Mouse (Mus musculus) heart, postnatal 0 days (tissue): Measurements from ENCODE around the gene Olfr541. TPM values are rescaled to one million over a fixed set of nuclear protein-coding genes. Genes with fewer than 3 reads are reported as not detected.
A peak's percentile ranks its signal among the peaks of the same experiment; 100 is the strongest.
"Not testable (repeated sequence)": the region's sequence is repeated elsewhere in the genome, so short reads cannot be mapped to it uniquely, and the experiment has no call there.

Source experiments
- ATAC-seq: fragments of 200-750 bp; cut with Nextera tagmentation; 2 replicates; pipeline ENCODE4 v1.8.0; 2017; ENCODE audit warnings: low read depth, moderate number of reproducible peaks, moderate library complexity; ENCODE audit not compliant: insufficient read depth
- DNase-seq: peaks from one replicate; pipeline ENCODE4 v3.0.0-alpha.2; 2016; ENCODE audit warnings: low spot score
- H3K27ac ChIP-seq: fragments of 300-500 bp; sonication (generic); 2 replicates; pipeline ENCODE4 v1.5.1; 2014; ENCODE audit warnings: low read depth, mild to moderate bottlenecking
- H3K27me3 ChIP-seq: fragments of 300-500 bp; sonication (generic); 2 replicates; pipeline ENCODE4 v1.6.1; 2014; ENCODE audit warnings: low read length, mixed read lengths; ENCODE audit not compliant: control insufficient read depth, insufficient read depth
- H3K36me3 ChIP-seq: fragments of 300-500 bp; sonication (generic); replicated peaks from 2 replicates; pipeline ENCODE4 v1.6.1; 2014; ENCODE audit warnings: low read length, mixed read lengths; ENCODE audit not compliant: control insufficient read depth, insufficient read depth
- H3K4me1 ChIP-seq: fragments of 300-500 bp; sonication (generic); 2 replicates; pipeline ENCODE4 v1.6.1; 2014; ENCODE audit warnings: antibody characterized with exemption; ENCODE audit not compliant: control insufficient read depth, insufficient read depth
- H3K4me2 ChIP-seq: fragments of 300-500 bp; sonication (generic); 2 replicates; pipeline ENCODE4 v1.6.1; 2014; ENCODE audit warnings: low read depth, mild to moderate bottlenecking, low read length, moderate library complexity
- H3K4me3 ChIP-seq: fragments of 300-500 bp; sonication (generic); 2 replicates; pipeline ENCODE4 v1.5.1; 2014; ENCODE audit warnings: low read depth, low read length
- H3K9ac ChIP-seq: fragments of 300-500 bp; sonication (generic); replicated peaks from 2 replicates; pipeline ENCODE4 v1.6.1; 2014; ENCODE audit warnings: low read depth, low read length, mixed read lengths
- H3K9me3 ChIP-seq: fragments of 300-500 bp; sonication (generic); replicated peaks from 2 replicates; pipeline ENCODE4 v1.6.1; 2016; ENCODE audit warnings: low read length; ENCODE audit not compliant: control insufficient read depth
- CTCF ChIP-seq: IDR thresholded peaks from 2 replicates; pipeline ENCODE4 v1.5.1; 2016; ENCODE audit warnings: antibody characterized with exemption, control low read depth, low read depth
- EP300 ChIP-seq: IDR thresholded peaks from 2 replicates; pipeline ENCODE4 v1.6.1; 2016; ENCODE audit warnings: antibody characterized with exemption, low read depth
- WGBS: fragments of 180-500 bp; shearing (Covaris S2); extraction: QIAGEN DNeasy Blood & Tissue Kit; methylation state at CpG from one replicate; pipeline ENCODE4 v1.1.7; 2014; 5-methylcytosine and 5-hydroxymethylcytosine counted together
- polyA plus RNA-seq: library from polyadenylated mRNA; unstranded; fragments of >200 nt; fragmentation: Nextera tagmentation; extraction: Ambion mirVana; gene quantifications from 2 replicates; pipeline ENCODE4 v1.2.1, GENCODE M21; 2015
- total RNA-seq: library from RNA; depleted of rRNA; stranded (reverse); fragments of >200 nt; gene quantifications from 2 replicates; pipeline ENCODE4 v1.2.3, GENCODE M21; 2014; ENCODE audit warnings: low replicate concordance; rRNA removed

The Olfr541 gene
- total RNA-seq (not detected in 2 replicates), polyA plus RNA-seq (not detected in 2 replicates)

DNA sequence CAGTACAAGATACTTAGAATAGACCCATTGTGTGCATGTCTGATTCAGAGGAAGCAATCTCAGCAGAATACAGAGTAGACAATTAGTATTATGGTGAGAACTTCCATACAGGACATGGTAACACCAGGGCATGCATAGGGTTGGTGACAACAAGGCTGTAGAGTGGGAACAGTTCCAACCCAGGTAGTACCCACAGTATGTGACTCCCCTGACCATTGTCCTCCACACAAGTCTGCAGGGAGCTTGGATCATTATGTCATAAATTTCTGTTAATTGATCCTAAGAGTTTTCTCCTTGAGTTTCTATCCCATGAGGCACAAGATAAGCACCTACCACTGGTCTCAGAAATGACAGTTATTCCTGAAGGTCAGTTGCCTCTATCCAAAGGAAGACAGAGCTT lies at the start of gene Olfr541:
TSS of gene Olfr541 (plus strand) at position 301 of the 400 bp plus-strand sequence.
- Histone ChIP-seq H3K27me3 (no peaks in the 10 kb centered on the region), H3K9ac (no peak within 1 kb of the TSS), H3K4me1 (no peaks in the 10 kb centered on the region), H3K36me3 (no peaks in the 10 kb centered on the region), H3K4me3 (no peak within 1 kb of the TSS), H3K27ac (no peak within 1 kb of the TSS), H3K9me3 (no peaks in the 10 kb centered on the region), H3K4me2 (no peak within 1 kb of the TSS)
- no peak for DNase-seq
- no peak for ATAC-seq
- no peak for TF ChIP-seq EP300
- TF ChIP-seq CTCF, result no peak

DNA sequence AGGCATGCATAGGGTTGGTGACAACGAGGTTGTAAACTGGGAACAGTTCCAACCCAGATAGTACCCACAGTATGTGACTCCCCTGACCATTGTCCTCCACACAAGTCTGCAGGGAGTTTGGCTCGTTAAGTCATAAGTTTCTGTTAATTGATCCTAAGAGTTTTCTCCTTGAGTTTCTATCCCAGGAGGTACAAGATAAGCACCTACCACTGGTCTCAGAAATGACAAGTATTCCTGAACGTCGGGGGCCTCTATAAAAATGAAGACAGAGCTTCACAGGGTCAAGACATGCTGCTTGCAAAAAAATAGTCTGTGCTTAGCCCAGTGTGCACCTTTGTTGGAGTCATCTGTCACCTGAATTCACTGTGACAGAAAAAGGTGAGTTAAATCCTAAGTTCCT lies 37.4 kb upstream of the Olfr541 start, which contains the start of gene Olfr539:
TSS of gene Olfr539 (plus strand) at position 301 of the 400 bp plus-strand sequence.
- Histone ChIP-seq H3K4me1 (no peaks in the 10 kb centered on the region), H3K4me3 (no peak within 1 kb of the TSS), H3K9me3 (no peaks in the 10 kb centered on the region), H3K27me3 (no peaks in the 10 kb centered on the region), H3K27ac (no peak within 1 kb of the TSS), H3K36me3 (no peaks in the 10 kb centered on the region), H3K9ac (no peak within 1 kb of the TSS), H3K4me2 (no peak within 1 kb of the TSS)
- TF ChIP-seq EP300 (no peak), CTCF (no peak)
- no peak for DNase-seq
- ATAC-seq, result no peak
- 52% methylated on average over 4 of the region's 4 CpGs for WGBS

DNA sequence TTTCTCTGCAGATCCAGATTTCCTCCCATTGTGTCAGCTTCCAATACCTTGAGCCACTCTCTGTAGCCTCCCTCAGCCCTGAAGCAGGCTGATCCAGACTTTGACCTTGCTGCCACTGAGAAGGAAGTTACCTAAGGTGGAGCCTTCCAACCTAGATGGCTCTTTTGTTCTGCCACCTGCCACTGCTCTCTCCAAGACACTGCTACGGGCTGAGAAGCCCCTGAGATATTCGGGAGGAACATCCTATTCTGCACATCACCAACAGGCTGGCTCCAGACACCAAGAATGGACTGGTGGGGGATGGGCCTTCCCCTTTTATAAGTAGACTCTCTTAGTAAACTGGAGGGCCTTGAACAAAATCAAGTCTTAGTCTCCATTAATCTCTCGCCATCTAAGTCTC lies 26.4 kb upstream of the Olfr541 start:
- ATAC-seq, H3K9me3 ChIP-seq, H3K27ac ChIP-seq, H3K27me3 ChIP-seq, H3K4me2 ChIP-seq, H3K36me3 ChIP-seq, H3K4me1 ChIP-seq, H3K9ac ChIP-seq, DNase-seq, H3K4me3 ChIP-seq: not testable (repeated sequence)
- WGBS, result 63% methylated on average over 3 of the region's 3 CpGs

DNA sequence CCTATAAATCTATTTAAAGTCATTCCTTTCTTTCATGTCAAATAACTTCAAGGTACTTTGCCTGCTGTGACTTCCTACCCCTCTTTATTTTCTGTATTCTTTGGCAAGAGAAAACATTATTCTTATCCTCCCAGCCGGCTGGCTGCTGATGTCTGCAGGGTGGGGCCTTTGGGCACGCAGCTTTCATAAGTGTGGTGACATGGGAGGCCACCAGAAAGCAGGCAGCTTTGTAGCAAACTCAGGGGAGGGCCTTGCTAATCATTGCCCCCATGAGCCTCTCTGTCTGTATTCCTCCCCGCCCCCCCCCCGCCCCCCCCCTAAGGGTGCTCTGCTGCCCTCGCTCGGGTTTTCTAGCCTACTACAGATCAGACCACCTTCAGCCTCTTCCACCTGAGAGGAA lies 21.2 kb upstream of the Olfr541 start:
- no peaks in the 10 kb centered on the region for H3K4me1 ChIP-seq
- TF ChIP-seq EP300 (no peak), CTCF (no peak)
- no peak overlapping the region for H3K27ac ChIP-seq
- H3K9ac ChIP-seq, result no peak overlapping the region
- peak; percentile 11 for DNase-seq
- no peak overlapping the region for H3K4me3 ChIP-seq
- WGBS, result 5% methylated on average over 5 of the region's 6 CpGs
- H3K4me2 ChIP-seq, result no peak overlapping the region
- no peaks in the 10 kb centered on the region for H3K27me3 ChIP-seq
- no peak for ATAC-seq
- H3K36me3 ChIP-seq, result no peaks in the 10 kb centered on the region
- H3K9me3 ChIP-seq, result 0 out of 2 replicates have a peak, but pooled peaks cover 2% of the 10 kb centered on the region

DNA sequence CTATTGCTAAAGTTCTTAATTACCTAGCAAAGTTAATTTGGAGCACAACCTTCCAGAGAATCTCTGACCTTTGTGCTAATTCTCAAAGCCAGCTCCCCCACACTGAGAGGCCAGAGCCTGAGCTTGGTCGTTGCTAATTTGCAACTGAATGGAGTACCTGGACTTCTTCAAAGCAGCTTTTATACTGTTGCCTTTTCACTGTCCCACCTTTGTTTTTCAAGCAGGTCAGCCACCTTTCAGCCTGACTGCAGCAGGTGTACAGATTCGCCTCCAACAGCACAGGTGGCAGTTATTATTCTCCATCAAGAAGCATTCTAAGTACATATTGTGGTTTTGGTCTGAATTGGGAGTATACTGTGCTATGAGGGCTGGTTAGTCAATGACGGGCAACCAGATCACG lies 17.5 kb upstream of the Olfr541 start:
- WGBS, result 53% methylated on average over 4 of the region's 4 CpGs

DNA sequence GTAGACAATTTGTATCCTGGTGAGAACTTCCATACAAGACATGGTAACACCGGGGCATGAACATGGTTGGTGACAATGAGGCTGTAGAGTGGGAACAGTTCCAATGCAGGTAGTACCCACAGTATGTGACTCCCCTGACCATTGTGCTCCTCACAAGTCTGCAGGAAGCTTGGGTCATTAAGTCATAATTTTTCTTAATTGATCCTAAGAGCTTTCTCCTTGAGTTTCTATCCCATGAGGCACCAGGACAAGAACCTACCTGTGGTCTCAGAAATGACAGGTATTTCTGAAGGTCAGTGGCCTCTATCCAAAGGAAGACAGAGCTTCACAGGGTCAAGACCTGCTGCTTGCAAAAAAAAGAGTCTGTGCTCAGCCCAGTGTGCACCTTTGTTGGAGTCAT lies 15.4 kb upstream of the Olfr541 start, which contains the start of gene Olfr45:
TSS of gene Olfr45 (plus strand) at position 301 of the 400 bp plus-strand sequence.
- WGBS, result 84% methylated on average over 1 of the region's 1 CpGs
- 0 out of 2 replicates have a peak, but pooled peaks cover 2% of the 10 kb centered on the region for H3K9me3 ChIP-seq
- ATAC-seq, result no peak

More for the DNA sequence above, 17.5 kb upstream of the Olfr541 start:
- H3K27me3 ChIP-seq, H3K9me3 ChIP-seq, H3K4me1 ChIP-seq, H3K4me2 ChIP-seq, H3K4me3 ChIP-seq, DNase-seq, H3K9ac ChIP-seq, H3K36me3 ChIP-seq, H3K27ac ChIP-seq, ATAC-seq: not testable (repeated sequence)

More for the DNA sequence above, 15.4 kb upstream of the Olfr541 start, which contains the start of gene Olfr45:
- no peak for DNase-seq
- Histone ChIP-seq H3K36me3 (no peaks in the 10 kb centered on the region), H3K27me3 (no peaks in the 10 kb centered on the region), H3K4me2 (no peak within 1 kb of the TSS), H3K4me3 (no peak within 1 kb of the TSS), H3K4me1 (no peaks in the 10 kb centered on the region), H3K27ac (no peak within 1 kb of the TSS), H3K9ac (no peak within 1 kb of the TSS)
- no peak for TF ChIP-seq CTCF
- no peak for TF ChIP-seq EP300
